Mouse (Mus musculus) ES-E14 (cell line): ENCODE measurements around the gene Bola2.

ENCODE experiments used
- CHD2 ChIP-seq: IDR thresholded peaks from 2 replicates; pipeline ENCODE4 v1.6.1; 2014; ENCODE audit warnings: mild to moderate bottlenecking, low read depth, low read length, inconsistent platforms
- MAFK ChIP-seq: IDR thresholded peaks from 2 replicates; pipeline ENCODE4 v1.6.1; 2014; ENCODE audit warnings: mild to moderate bottlenecking, low read depth, low read length, inconsistent platforms; ENCODE audit not compliant: insufficient read depth
- ZC3H11A ChIP-seq: IDR thresholded peaks from 2 replicates; pipeline ENCODE4 v1.6.1; 2012; ENCODE audit warnings: low read depth, mild to moderate bottlenecking, inconsistent platforms, low read length, borderline replicate concordance
- ZNF384 ChIP-seq: IDR thresholded peaks from 2 replicates; pipeline ENCODE4 v1.6.1; 2012; ENCODE audit warnings: low read depth, low read length, inconsistent platforms

DNA sequence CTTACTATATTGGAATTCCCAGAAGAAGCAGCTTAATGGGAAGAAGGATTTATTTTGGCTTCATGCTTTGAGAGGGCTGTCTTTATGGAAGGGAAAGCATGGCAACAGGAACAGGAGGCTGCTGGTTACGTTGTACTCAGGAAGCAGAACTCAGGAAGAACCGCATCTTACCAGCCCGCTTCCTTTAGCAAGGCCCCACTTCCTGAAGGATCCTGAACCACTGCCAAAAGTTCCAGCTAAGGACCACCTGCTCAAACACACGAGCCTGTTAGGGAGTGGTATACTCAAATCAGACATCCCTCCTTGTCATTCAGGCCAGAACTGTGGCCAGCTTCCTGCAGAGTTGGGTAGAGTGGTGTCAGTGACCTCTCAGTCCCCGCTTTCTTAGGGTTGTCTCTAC, 26.7 kb upstream of the Bola2 start:
- TF ChIP-seq ZNF384, result no peak
- TF ChIP-seq MAFK, result no peak
- no peak for TF ChIP-seq ZC3H11A
- TF ChIP-seq CHD2, result no peak
